Mouse (Mus musculus): Measurements from ENCODE around the gene Csnk1g1.

Gene Csnk1g1

DNA sequence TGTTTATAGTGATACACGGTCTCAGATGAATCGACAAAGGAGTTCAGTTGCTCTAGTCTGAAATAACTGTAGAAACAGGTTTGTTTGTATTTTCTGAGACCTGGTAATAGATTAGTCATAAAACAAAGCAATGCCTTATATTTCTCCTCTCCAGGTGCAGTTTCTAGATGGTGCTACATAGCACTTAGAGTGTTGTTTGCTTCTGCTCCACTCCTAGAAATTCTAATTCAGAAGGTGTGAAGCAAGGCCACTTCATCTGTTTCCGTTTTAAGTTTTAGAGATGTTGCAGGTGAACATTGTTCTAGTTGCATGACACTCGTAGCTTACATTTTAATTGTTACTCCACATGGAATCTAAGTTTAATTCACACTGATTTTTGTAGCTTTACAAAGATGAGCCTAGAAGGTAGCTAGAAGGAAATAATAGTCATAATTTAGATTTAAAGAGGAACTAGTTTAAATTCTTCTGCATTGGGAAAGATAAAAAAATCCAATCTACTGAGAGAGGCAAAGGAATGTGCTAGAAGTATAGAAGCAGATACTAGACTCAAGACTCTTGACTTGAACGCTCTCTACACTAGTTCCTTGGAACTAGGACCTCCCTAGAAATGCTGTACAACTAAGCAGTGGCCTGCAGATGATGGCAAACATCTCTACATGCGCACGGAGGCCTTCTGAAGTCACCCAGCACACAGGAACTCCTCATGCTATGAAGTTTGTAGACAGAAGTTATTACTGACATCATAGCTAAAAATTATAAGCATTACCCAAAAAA is 87.1 kb downstream of the Csnk1g1 start:
- no peak for DNase-seq (ENCODE audit: low read depth, low spot score)

DNA sequence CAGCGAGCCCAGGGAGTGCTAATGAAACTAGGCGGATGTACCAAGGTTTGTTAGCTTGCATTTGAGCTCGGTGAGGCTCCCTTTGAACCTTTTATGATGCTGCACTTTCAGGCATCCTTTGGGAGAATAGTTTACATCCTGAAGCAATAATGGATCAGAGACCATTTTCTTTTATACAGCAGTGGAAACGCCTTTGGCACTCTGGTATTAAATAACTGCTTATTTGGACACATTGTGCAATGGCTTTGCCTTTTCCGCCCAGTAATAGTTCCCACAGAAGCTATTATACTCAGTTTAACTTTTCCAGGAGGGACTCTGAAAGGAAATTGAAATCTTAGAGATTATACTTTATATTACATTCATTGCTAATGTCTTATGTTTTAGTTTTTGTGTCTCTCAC is 90.2 kb downstream of the Csnk1g1 start:
- DNase-seq (ENCODE audit: low read depth, low spot score) = no peak

DNA sequence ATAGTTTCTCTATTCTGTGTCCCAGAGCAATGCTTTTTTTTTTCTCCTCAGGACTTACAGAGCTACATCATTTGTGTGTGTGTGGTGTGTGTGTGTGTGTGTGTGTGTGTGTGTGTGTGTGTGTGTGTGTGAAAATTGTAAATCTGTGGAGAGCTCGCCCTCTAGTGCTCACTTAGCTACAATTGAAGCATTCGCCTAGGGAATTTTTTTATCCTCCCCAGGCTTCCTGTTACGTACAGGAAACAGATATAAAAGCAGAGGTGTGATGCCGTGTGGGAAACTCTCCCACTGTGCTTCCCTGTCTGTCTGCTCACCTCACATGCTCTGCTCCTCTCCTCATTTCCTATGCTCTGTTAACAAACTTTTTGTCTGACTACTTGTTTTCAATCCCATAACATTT is 95.7 kb downstream of the Csnk1g1 start:
- peak; percentile 64 for DNase-seq (ENCODE audit: low read depth, low spot score)

DNA sequence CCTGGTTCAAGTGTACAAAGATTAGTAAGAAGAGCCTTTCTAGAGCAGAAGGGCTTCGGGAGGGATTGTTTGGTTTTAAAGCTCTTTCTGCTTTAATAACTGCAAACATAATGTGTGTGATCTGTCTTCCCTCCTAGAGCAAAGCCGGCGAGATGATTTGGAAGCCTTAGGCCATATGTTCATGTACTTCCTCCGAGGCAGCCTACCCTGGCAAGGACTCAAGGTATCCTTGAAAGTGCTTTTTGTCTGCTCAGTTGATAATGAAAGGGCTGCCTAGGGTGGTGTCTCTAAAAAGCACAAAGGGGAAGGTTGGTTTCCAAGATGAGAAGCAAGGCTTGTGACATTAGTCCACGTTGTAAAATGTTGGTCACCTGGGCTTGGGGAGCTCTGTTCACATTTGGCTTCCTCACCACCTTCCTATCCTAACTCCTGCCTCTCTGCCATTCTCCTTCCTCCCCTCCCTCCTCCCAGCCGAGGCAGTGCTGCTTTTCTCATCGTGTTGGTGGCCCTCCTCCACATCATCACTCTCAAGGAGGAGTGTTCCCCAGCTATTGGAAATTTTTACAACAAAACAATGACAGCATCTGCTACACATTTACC is 99.0 kb downstream of the Csnk1g1 start:
- no peak for DNase-seq (ENCODE audit: low read depth, low spot score)

DNA sequence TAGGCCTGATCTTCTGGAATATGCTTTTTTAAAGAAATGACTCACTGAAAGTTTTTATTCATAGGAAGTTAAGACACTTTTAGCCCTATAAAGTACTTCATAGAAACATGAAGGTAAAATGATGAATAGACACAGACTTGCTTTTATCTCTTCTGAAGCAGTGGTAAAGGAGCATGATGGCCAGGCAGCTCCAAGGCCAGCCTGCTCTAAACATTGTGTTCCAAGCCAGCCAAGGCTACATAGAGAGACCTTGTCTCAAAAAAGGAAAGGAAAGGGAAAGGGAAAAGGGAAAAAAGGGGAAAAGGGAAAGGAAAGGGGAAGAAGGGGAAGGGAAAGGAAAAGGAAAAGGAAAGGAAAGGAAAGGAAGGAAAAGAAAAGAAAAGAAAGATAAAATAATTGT is 111.9 kb downstream of the Csnk1g1 start:
- no peak for DNase-seq (ENCODE audit: low read depth, low spot score)

DNA sequence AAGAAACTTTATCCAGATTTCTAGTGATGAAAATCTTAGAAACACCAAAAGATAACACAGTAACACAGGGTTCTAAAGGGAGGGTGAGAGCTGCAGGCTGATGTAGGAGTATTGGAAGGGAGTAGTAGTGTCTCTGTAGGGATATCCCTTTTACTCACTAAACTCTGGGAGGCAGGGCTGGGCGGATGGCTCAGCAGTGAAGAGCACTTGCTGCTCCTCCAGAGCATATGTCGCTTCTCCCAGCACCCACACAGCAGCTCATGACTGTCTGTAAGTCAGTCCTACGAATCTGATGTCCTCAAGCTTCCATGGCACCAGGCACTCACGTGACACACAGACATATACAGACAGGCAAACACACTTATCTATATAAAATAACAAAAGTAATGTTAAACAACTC is 129.4 kb downstream of the Csnk1g1 start:
- no peak for DNase-seq (ENCODE audit: low read depth, low spot score)

DNA sequence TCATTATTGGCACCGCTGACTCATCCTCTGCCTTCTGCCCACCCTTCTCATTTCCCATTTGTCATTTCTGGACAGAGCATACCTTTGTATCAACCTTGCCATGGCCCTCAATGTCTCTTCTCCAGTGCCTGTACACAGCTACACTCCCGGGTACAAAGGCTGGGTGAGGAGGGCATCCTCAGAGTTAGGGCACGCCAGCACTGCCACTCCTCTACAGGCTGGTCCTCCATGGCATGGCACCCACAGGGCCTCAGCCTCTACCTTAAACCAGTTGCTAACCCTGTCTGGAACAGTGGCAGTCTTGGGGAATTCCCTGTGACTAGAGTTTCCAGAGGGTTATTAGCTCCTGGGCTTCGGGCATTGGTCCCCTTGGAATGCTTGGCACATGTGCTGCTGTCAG is 129.9 kb downstream of the Csnk1g1 start:
- no peak for DNase-seq (ENCODE audit: low read depth, low spot score)

DNA sequence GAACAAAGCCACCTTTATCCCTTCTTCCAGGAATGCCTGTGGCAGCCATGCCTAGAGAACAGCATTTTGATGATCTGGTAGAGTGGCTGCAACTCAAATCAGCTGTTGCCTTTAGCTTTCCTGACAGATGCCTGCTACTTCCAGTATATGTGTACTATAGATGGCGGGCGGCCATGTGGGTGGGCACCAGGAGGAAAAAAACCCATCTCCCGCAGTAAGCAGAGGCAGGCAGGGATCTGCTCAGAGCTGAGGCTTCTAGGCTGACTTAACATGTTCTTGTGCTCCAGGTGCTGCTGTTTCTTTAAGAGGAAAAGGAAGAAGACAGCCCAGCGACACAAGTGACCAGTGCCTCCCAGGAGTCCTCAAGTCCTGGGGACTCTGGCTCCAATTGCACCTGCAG is 130.6 kb downstream of the Csnk1g1 start:
- no peak for DNase-seq (ENCODE audit: low read depth, low spot score)

DNA sequence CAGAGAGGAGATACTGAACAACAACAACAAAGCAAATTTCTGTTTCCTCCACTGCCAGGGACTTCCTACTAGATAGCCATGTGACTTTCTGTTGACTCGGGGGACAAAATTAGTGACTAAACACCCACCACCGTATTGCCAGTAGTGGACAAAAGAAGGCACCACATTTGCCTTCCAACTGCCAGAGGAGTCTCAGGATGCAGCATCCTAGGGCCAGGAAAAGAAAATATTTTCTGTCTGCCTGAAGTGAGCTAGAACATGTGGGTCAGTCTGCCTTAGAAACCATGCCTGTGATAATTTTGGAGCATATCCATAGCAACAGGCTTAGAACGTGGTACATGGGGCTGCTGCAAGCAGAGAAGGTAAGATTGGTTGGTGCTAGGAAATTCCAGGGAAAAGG is 132.1 kb downstream of the Csnk1g1 start:
- no peak for DNase-seq (ENCODE audit: low read depth, low spot score)

DNA sequence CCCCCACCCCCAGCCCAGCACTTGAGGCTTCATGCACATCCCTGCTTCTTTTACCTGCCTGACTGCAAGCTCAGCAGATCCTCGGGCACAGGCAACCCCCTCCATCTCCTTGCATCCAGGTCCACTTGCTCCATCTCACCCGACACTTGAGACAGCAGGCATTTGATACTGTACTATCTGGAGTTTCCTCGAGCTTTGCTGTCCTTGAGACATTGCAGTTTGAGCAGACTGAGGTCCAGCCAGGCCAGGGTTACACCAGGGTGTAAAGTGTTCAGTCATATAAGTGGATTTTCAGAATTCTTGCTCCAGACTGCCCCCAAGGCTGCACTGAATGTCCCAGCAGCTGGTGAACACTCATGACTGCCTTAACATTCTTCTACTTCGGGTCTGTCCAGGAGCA is 133.6 kb downstream of the Csnk1g1 start:
- DNase-seq (ENCODE audit: low read depth, low spot score) = no peak

DNA sequence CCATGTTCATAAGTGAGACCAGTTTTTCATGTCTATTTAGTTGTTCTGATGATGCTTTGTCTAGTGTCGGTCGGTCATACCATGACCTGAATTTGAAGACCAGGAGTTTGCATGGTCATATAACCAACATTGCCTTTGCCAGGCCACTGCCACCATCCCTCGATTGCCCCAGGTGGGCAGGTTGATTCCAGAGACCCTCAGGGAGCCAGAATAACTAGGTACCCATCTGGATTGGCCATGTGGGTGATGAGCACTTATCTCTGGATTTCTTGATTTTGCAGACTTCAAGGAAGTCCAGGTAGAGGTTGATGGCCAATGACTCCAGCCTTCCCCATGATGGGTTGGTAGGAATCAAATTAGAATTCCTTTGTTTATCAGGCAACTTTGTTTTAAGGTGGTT is 134.5 kb downstream of the Csnk1g1 start:
- no peak for DNase-seq (ENCODE audit: low read depth, low spot score)

DNA sequence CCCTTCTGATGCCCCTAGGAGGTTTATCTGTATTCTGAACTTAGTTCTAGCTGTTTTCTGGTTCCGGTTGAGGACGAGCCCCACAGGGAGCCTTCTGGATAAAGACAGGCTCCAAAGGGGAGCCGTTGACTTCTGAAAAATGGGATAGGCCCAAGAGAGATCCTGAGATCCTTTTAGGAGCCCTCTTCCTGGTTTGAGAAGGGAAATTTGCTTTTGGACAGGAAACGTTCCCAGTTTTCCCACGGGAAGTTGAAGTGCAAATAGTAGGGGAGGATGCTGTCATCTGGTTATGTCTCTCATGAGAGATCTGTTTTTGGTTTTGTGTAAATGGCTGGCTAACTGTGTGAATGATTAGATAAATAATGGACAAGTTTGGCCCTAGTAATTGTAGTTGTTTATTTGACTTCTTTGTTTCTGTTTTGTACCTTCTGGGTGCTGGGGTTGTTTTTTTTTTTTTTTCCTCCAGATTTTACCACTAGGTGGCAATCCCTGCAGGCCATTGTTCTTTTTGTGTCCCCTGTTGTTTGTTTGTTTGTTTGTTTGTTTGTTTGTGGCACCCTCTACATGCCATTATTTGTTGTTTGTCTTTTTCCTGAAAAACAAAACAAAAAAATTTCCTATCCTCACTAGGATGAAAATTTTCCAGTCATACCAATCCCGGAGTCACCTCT is 141.3 kb downstream of the Csnk1g1 start:
- no peak for DNase-seq (ENCODE audit: low read depth, low spot score)

DNA sequence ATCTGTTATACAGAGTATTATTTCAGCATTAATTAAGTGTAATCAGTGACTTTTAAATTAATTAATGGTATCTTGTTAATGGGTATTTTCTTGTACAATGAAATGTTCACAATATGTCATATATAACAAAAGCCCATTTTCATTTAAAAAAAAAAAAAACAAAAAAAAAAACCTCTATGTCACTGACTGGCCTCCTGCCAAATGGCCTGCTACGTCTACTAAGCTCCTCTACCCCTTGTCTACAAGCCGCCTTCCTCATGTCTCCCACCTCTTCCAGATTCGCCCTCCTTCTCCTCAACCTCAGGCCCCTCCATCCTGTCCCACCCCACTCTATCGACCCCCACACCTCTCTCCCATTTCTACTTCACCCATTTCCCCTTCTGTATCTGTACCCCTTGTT is 142.8 kb downstream of the Csnk1g1 start:
- no peak for DNase-seq (ENCODE audit: low read depth, low spot score)

DNA sequence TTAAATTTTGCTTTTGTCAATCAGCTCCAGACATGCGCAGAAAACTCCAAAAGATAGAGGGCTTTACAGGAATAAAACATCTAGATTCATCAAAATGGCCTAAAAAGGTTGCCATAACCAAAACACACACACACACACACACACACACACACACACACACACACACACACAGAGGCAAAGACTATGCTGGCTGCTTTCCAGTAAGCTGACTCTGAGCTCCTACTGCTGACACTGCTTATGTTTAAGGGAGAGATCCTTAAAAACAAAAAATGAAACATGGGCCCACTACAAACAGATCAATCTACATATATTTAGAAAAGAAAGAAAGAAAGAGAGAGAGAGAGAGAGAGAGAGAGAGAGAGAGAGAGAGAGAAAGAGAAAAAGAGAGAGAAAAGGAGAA is 144.0 kb downstream of the Csnk1g1 start:
- peak; percentile 25 for DNase-seq (ENCODE audit: low read depth, low spot score)

DNA sequence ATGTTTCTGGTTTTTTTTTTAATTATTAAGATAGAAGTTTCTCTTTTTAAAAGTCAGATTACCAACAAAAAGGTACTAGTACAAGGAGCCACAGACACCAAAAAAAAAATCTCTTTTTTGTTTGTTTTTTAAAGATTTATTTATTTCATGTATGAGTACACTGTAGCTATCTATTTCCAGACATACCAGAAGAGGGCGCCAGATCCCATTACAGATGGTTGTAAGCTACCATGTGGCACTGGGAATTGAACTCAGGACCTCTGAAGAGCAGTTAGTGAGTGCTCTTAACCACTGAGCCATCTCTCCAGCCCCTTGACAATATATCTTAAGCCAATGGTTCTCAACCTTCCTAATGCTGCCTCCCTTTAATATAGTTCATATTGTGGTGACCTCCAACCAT is 144.9 kb downstream of the Csnk1g1 start:
- DNase-seq (ENCODE audit: low read depth, low spot score) = no peak

DNA sequence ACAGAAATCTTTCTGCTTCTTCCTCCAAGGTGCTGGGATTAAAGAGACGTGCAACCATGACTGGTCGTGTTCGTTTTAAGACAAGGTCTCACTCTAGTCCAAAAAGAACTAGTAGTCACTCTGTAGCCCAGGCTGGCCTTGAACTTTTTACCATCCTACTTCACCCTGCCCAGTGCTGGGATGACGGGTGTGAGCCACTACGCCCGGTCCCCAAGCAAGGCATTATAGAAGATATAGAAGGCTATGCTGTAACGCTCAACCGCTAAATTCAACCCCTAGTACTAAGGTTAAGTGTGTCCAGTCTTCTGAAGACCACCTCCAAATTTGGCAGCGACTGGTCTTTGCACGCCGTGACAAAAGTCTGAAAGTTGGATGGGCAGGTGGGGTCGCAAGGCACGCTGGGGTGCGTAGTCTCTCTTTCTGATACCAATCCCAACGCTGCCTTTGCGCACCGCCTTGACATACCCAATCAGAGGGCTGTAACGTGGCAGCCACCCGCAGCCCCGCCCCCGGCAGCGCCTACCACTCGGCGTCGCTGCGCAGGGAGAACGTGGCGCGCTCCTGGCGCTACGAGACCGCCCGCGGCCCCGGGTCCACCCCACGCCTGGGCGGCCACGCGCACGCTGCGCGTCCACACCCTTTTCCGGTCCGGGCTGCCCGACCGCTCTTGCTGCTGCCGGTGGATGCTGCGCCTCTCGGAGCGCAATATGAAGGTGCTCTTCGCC is 151.0 kb downstream of the Csnk1g1 start, which contains the start of gene Ppib:
TSS of gene Ppib (plus strand) at position 640 of the 725 bp plus-strand sequence.
- DNase-seq (ENCODE audit: low read depth, low spot score) = peak; percentile 94

DNA sequence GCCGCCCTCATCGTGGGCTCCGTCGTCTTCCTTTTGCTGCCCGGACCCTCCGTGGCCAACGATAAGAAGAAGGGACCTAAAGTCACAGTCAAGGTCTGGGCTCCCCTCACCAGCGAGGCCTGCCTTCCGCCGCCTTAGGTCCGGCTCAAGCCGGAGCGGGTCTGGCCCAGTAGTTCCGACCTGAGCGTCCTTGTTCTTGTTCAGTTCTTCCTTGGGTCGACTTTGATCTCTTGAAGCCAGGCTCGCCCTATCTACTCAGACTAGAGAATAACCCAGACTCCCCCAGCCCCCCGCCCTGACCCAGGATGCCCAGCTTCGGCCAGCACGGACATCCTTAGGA is 151.6 kb downstream of the Csnk1g1 start:
- DNase-seq (ENCODE audit: low read depth, low spot score) = no peak

DNA sequence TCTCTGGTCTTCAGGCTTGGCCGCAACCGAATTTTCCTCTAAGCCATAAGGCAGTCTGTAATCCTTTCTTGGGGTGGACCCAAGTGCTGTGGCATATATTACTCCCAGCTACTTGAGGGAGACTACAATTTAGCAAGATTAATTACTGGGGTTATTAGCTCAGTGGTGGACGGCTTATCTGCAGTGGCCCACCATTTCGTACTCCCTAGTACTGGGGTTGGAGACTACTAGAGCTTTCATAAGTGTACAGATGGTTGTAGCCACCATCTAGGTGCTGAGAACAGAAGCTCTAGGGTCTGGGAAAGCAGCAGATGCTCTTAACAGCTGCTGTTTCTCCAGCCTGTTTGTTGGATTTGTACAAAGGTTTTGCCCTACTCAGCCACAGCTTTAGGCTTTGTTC is 152.3 kb downstream of the Csnk1g1 start:
- DNase-seq (ENCODE audit: low read depth, low spot score) = no peak

DNA sequence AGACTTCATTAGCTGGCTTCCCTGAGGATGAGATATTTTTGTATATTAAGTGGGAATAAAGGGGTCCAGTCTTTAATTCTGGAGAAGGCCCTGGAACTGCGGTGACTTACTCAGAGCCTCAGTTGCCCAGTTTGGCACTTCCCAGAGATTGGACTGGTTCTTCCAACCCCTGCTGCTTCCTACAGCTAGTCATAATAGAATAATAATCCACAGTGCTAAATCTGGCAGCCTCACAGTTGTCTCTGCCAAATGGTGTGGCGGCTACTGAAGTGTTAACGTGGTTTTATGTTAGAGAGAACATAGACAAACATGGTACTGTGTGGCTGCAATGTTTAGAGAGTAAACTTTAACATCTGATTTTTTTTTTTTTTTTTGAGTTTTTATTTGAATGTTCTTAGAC is 152.9 kb downstream of the Csnk1g1 start:
- no peak for DNase-seq (ENCODE audit: low read depth, low spot score)

DNA sequence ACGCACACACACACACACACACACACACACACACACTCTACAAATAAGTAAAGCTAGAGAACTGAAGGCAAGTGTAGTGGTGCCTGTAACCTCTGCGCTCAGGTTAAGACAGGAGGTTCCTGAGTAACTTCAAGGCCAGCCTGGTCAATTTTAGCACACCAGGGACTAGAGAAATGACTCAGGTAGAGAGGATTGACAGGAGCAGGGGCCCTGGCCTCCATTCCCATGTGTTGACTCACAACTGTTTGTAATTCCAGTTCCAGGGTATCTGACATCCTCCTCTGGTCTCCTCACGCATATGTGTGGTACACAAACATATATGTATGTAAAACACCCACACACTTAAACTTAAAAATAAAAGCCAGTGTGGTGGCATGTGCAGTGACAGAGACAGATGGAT is 154.7 kb downstream of the Csnk1g1 start:
- DNase-seq (ENCODE audit: low read depth, low spot score) = peak; percentile 32

DNA sequence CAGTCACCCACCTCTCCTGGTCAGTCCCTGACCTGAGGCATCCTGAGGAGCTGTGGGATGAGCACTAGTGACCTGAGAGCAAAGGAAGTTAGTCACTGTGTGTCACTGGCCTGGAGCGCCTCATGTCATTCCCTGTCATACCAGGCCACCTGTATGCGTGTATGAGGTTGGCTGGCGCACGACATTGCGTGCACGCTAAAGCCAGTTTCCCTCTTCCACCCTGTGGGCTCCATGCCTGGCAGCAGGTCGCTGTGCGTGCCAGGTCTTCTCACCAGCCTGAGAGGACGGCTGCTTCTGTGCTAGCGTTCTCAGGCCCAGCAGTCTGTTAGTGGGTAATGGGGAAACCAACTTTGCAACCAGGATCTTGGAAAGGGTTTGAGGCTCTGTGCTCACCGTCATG is 155.6 kb downstream of the Csnk1g1 start:
- DNase-seq (ENCODE audit: low read depth, low spot score) = no peak

DNA sequence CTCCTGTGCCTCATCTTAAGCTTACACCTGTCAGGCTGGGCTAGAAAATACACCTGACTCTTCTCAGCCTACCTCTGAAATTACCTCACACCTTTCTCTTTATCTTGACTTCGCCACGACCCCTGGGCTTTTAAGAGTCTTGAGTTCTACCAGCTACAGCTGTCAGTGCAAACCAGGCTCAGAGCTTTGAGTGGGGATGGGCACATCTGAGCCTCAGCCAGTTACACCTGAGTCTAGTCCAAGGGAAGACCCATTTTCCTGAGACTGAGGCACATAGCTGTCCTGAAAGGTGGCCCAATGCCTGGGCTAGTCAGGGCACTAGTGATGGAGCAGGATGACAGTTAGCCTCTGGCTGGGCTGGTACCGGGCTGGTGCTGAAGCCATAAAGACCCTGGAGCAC is 158.1 kb downstream of the Csnk1g1 start:
- DNase-seq (ENCODE audit: low read depth, low spot score) = no peak

Data from 3T3-L1 (cell line).